Mouse (Mus musculus) frontal cortex, postnatal 36 days (tissue): Measurements from ENCODE around the gene Sox18.
A peak's percentile ranks its signal among the peaks of the same experiment; 100 is the strongest.

Experiments
- DNase-seq, 2 experiments: peaks; one replicate each; pipeline ENCODE4 v3.0.0; 2022; ENCODE audit warnings: low spot score in 2 of 2

The Sox18 gene

DNA sequence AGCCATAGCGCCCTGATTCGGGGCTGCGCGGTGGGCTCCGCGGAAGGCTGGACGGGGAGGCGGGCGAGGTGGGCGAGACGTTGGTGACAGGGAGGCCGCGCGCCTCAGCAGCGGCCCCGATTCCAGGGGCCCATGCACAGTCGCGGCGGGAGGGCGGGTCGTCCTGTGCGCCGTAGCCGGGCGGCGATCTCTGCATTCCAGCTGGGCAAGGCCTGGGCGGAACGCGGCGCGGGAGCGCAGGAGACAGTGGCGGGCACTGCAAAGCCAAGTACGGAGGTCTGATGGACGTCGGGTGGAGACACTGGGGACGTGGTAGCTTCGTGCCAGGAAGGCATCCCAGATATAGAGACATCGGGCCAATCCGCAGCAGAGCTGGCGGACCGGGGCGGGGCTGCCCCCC is at the start of gene Sox18:
Sox18 (minus strand) TSS at position 315 of the 400 bp plus-strand sequence.
- DNase-seq = no peak

DNA sequence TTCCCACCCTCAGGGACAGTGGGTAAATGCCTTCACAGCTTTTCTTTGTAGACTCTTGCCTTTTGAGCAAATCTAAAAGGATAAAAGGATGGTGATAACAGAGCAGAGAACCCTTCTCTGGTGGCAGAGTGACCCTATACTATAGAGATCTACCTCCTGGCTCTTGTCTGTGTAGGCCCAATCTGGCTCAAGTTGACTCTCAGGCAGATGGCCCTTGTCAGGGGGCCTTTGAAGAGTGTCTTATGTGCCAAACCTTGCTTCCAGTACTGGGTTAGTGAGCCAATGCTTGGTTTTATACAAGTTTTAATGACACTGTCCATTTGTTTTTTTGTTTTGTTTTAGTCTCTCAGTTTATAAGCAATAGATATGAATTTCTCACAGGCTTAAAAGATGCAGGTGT is 49.8 kb upstream of the Sox18 start:
- DNase-seq = no peak

DNA sequence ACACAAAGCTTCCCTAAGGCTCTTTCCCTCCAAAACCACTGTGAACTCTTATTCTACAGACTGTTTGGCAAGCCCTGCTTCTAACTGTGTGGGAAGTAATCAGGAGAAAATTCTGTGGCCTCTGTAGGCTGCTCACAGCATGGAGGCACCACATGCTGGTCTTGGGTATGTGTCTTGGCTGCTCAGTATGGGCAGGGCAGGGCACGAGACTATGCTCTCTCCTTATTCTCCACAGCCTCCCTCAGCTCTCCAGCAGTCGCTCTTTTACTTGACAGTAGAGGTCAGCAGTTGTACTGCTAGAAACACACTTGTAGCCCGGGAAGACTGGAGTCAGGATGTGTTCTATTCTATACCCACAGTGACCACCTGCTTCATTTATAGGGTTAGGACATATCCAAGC is 48.6 kb upstream of the Sox18 start:
- no peak for DNase-seq

DNA sequence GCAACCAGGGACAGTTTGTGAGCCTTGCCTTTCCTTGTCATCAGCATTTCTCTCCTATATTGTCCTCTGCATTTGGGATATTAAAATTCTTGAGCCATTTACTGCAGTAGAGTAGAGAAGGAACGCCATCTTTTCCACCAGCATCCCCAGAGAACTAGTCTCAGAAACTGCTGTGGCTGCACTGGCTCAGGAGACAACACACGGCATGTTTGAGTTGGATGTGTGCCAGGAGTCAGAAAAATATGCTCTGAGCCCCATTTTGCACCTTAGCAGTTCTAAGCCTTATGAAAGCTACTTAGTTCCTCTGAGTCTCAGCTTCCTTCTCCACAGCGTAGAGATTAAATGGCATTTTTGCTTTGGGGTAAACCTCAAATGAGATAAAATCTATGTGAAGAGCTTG is 45.6 kb upstream of the Sox18 start:
- no peak for DNase-seq

DNA sequence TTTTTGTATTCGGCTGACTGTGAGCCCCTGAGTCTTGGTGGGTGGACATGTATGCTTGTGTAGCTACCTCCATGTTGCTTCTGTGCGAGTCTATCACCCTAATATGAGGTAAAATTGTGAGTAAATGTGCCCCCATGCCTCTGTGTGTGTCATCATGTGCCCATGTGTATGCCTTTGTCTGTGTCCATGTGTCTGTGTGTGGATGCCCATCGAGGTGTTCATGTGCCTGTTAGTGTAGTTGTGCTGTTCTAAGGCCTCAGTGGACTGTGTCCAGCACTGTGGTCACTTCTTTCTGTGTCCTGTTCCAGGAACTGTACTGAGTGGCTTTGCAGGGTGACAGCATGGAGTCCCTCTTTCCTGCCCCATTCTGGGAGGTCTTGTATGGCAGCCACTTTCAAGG is 43.9 kb upstream of the Sox18 start:
- no peak for DNase-seq

DNA sequence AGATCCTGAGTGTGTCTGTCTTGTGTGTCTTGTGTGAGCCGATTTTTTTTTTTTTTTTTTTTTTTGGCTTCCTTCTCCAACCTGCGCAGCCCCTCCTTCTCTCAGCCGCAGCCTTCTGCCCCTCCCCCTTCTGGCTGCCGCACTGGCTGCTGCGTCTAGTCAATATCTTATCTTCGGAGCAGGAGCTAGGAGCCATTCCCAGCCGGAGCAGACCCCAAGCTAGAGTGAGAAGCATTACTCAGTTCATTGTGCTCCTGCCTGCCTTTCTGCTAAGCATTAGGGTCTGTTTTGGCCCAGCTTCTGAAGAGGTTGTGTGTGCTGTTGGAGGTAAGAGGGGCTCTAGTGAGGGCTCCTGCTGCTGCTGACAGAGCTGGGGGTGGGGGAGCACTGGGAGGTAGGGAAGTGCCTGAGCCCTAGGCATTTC is 43.5 kb upstream of the Sox18 start, which contains the start of gene Oprl1:
Oprl1 (plus strand) TSS at position 114 of the 424 bp plus-strand sequence.
- peak; percentile 67 to 76 for DNase-seq

DNA sequence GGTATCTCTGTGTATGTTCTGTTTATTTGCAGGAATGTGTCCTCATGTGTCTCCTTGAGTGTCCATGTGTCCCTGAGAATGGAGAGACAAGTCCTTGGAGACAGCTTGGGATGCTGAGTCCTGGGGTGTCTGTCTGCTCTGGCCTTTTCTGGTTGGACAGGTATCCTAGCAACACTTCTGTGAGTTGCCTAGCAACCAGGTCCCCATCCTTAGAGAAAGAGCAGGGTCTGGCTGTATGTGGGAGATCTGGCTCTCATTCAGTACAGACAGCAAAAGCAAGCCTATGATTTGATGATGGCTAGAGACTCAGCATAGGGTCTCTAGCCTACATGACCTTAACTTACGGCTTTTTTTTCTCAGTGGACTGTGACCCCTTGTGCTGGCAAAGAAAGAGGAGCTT is 42.3 kb upstream of the Sox18 start:
- DNase-seq = peak; percentile 65 to 76

DNA sequence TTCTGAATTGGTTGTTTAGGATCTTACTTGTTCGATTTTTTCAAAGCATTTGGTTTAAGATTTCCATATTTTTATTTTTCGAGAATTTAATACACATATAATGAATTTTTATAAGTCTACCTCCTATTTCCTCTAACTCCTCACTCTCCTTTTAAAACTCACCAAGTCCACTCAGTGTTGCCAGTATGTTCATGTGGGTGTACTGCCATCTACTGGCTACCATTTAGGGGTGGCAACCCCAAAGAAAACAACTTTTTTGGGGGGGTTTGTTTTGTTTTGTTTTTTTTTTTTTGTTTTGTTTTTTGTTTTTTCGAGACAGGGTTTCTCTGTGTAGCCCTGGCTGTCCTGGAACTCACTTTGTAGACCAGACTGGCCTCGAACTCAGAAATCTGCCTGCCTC is 35.2 kb upstream of the Sox18 start:
- DNase-seq = no peak

DNA sequence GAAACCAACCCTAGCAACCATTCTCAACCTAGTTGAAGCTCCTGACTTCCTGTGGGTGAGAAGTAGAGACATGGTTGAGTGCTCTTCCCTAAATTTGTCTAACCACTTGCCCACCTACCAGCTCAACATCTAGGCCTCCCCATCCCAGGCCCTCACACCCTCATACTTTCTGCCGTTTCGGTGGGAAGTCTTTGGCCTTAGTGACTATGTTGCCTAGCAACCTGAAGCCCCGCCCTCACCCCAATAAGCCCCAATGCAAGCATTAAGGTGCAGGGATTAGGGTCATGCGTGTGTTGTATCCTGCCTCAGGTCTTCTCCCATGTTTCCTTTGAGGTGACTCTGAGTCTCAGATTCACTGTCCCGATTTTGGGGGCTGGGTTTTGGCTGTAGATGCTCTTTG is 26.8 kb upstream of the Sox18 start, which contains the start of gene Lkaaear1:
Lkaaear1 (minus strand) TSS at position 202 of the 400 bp plus-strand sequence.
- no peak for DNase-seq

DNA sequence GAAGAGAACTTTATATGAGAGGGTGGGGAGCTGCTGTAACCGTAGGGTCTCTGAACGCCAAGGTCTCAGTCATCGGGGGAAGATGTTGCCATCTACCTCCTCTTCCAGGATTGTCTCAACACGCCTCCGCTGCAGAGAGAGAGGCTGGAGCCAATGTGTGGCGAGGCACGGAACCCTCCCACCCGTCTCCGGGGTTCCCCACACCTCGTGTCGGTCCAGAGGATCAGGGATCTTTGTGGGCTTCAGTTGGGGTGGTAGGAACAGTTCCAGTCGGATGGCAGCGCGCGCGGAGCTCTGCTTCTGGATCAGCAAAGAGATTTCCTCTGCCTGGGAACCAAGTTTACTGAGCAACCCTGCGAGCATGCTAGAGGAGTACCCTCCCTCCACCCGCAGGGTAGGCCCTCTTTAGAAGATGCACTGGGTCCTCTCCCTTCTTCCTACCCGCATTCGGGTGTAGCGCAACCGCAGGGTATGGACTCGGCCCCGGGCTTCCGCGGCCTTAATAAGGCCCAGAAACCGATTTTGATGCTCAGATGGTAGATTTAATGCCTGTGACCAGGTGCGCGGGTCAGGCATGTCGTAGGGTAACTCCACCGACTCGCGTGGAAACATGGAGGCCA is 25.5 kb upstream of the Sox18 start:
- DNase-seq = no peak

DNA sequence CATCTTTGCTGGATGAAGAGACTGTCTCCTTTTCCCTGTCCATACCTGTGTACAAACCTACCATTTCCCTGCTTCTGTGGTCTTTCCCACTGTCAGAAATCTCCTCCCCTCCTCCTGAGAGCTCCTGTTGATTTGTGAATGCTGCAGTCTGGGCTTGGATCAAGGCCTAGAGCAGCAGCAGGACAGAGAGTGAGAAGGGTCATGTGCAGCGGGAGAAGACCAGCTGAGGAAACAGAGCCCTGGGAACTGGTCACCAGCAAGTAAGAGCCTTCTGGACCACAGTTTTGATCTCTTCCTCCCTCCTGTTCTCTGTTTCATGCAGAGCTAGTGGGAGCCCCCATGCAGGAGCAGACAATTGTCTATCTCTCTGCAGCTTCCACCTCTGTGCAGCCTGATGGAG is 24.3 kb upstream of the Sox18 start:
- DNase-seq = no peak

DNA sequence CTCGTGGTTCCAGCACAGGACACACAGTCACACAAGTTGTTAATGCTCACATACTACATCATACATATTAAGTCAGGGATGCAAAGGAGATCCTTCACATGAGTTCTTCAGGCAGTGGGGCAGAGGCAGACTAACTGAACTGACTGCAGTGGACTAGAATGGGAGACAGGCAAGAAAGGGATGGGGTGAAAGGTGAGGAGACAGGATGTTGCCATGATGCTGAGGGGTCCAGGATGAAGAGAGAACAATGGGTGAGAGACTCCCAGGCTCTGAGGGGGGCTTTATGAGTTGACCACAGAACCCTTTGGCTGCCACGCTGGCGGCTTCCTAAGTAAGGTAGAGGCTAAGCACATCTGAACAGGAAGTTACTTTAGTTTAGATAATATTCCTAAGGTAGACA is 23.1 kb upstream of the Sox18 start:
- DNase-seq = no peak

DNA sequence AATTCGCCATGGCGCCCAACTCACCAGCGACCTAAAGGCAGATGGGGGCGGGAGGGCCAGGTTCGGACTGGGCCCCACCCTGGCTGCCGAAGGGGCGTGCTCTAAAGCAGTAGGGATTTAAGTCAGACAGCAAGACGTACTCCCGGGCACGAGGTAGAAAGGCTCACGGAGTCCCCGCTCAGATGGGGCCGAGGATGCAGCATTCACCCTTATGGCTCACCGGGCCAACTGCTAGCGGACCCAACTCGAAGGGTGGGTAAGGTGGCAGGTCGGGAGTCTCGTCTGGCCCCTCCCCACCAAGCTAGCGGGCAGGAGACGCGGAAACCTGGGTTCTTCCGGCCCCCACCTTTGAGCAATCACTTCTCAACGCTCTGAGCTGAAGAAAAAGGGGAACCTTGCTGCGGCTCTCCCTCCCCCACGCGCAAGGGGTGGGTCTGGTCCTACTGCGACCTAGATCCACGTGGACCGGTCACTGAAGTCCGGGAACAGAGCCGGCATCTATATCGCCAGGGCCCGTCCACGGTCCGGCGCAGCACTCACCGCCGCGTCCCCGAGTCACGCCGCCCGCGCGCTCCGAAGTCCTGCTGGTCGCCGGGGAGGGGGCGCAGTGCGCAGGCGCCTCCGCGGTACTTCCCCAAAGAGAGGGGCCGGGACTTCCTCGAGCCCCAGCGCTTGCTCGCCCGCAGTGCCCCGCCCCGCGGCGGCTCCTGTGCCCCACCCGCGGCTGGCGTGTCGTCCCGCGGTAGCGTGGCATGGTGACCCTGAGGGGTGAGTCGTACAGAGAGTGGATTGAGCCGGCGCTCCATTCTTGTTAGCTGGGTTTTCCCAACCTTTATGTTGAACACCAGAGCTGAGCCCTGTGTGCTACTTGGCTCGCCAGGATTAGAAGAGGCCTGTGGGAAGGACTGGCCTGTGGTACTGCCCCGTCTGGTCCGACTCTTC is 22.2 kb upstream of the Sox18 start, which contains the start of gene Rgs19:
Rgs19 (minus strand) TSS at position 639 of the 942 bp plus-strand sequence.
- peak; percentile 78 to 82 for DNase-seq

DNA sequence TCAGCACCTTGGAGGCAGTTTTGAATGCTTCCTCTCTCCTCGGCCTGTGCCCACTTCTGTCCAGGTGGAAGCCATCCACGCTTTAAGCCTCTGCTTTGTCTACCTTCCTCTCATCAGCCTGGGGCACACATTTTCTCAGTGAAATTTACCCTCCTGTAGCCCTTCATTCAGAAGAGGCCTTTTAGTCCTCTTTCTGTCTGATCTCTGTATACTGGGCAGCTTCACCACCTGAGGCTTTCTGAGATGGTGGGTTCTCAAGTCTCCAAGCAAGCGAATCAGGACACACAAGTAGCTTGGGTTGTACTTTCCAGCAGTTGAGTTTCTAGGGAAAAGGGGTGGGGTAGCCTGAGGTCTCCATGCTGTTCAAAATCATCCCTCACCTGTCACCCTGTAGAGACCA is 20.9 kb upstream of the Sox18 start:
- no peak for DNase-seq

DNA sequence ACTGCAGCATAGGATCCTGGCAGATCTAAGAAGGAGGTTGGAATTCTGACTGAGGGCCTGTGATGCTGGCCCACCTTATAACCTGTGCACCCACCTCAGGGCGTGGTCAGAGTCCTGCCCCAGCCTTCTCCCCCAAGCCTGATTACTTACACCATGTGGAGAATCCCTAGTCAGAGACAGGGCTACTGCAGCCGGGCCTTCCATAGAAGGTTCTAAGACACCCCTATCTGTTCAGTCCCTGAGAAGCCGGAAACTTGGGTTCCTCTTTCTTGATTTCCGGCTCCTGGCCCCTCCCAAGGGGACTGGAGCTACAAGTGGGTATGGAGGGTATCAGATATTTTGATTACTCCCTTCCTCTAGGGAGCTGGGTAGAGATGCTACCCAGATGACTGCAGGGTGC is 20.1 kb upstream of the Sox18 start:
- DNase-seq = no peak

DNA sequence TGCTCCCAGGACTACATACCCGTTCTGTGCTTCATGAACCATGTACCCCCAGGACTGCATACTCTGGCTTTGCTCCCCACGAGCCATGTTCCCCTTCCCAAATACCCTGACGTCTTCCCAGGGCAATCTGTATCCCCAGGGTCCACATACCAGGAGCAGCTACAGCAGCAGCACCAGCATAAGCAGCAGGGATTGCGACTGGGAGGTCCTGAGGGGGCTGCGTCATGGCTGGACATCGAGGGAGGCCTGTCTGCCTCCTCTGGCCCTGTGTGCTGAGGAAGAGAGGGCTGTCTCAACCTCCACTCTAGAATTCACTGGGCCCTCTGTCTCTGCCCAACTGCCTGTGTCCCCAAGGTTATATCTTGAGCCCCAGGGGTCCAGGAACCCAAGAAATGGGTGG is 19.6 kb upstream of the Sox18 start:
- no peak for DNase-seq

DNA sequence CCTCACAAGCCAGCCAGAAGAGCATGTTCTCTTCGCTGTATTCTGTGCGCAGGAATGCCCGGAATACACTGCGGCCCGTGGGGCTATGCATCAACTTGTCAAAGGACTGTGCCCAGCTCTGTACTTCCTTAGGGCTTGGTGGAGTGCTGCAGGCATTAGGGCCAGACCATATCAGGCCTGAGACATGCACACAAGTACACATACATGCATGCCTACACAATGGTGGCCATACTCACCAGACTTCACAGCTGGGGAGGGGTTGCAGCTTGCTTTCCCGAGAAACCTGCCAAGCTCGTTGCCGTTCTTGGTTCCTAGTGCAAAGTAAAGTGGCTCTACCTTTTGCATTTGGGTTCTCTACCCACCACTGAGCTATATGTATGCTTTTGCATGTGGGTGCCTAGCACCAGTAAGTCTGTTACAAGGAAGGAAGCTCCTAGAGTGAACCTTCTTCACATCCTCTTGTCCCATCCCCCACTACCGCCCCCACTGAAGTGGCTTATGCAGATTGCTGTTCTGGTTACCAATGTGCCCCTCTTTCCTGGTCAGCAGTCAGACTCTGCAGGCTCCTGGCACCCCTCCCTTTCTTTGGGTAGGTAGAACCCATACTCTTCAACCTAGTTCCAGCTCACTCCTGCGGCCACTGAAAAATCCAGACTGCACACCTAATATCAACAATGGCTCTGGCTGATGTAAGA is 18.2 kb upstream of the Sox18 start:
- DNase-seq = no peak

DNA sequence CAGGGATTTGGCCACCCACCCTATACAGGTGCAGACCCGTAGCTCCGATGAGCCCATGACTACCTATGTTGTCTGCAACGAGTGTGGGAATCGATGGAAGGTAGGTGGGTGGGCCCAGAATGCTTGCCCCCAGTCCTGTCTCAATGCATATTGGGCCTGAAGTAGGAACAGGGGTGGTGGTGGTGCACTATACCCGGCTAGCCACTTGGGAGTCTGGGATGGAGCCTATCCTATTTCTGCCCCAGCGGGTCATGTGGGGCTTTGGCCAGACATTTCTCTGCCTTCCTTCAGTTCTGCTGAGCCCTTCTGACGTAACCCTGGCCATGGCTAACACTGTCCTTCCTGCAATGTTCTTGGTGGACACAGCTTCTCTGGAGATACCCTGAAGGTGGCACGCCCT is 16.1 kb upstream of the Sox18 start:
- no peak for DNase-seq

DNA sequence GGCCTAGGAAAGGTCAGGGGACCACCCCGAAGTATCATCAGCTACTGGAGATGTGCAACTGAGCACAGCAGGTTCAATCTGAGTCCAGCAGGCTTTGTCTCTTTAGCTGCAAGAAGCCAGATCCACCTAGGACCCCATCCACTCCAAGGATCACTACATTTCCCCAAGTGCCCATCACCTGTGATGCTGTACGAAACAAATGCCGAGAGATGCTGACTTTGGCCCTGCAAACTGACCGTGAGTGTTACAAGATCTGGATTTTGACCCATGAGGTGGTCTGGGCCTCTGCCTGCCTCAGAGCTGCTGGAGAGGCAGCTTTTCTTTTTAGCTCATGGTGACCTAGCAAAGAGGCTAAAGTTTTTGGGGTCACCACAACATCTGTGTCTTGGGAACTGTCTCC is 14.2 kb upstream of the Sox18 start:
- no peak for DNase-seq

DNA sequence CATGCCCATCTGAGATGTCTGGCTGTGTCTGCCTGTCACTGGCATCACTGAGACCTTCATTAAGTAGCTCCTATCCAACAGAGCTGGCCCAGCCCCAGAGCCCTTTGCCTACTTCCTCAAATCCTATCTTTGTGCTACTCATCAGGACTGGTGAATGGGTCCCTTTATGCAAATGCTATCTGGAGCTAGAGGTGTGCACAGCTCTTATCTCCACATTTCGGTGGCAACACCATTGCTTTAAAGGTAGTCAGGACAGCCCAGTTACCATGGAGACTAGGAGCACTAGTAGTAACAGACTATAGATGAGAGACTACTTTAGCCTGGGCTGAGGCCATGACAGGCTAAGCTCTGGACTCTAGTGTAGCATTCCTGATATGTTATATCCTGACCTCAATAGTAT is 13.3 kb upstream of the Sox18 start:
- DNase-seq = no peak

DNA sequence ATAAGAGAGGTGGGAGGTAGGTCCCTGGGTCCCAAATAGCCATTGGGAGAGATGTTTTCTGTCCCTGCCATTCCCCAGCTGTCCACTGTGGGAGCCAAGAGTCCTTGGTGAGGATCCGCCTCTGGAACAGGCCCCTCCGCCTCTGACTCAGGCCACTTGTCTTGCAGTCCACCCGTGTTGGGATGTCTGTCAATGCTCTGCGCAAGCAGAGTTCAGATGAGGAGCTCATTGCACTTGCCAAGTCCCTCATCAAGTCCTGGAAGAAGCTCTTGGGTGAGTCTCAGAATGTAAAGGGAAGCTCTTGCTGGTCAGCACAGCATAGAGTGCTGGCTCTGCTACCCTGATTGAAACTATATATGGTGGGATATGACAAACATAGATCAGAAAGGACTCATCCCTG is 11.9 kb upstream of the Sox18 start:
- no peak for DNase-seq

DNA sequence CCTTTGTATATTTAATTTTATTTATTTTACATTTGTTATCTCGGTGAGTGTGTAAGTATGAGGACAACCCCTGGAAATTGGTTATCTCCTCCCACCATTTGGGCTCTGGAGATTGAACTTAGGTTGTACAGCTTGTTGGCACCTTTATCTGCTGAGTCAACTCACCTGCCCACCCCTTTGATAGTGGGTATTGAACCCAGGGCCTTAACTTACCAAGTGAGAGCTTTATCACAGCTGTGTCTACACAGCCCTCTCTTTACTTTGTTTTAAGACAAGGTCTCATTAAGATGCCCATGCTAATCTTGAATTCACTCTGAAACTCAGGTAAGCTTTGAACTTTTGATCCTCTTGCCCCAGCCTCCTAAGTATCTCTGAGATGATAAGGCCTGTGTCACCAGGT is 10.5 kb upstream of the Sox18 start:
- DNase-seq = no peak
